Mouse (Mus musculus): Measurements from ENCODE around the gene Matk. TPM values are rescaled to one million over a fixed set of nuclear protein-coding genes. Genes with fewer than 3 reads are reported as not detected.

Gene Matk
- polyA plus RNA-seq, 1 experiment from 2014 or later: 2.3 TPM

GRCm38 (mm10) chr10:81284719-81285118 is 32.0 kb downstream of the Matk start:
- Histone ChIP-seq H3K9me3 (ENCODE audit: control insufficient read depth, low read length) (no peaks in the 10 kb centered on the region), H3K4me3 (ENCODE audit: low read depth, low read length) (peak overlapping the region; percentile 8; the same call in 1 of the 2 replicates), H3K4me1 (ENCODE audit: control insufficient read depth, insufficient read depth, low read length) (peaks cover 8% of the 10 kb centered on the region), H3K9ac (ENCODE audit: low read length) (no peak overlapping the region), H3K27me3 (ENCODE audit: control insufficient read depth, insufficient read depth, low read length) (peaks cover 45% of the 10 kb centered on the region), H3K27ac (replicated peaks; ENCODE audit: low read depth, low read length) (no peak overlapping the region), H3K36me3 (ENCODE audit: control insufficient read depth, insufficient read depth, low read length) (no peaks in the 10 kb centered on the region), H3K4me2 (ENCODE audit: low read depth, severe bottlenecking) (0 out of 2 replicates have a peak overlapping the region, but pooled peaks have one; percentile 15)
- no peak for ATAC-seq (ENCODE audit: insufficient number of reproducible peaks, low FRiP score, low TSS enrichment, low read depth)
- peak; percentile 52 for DNase-seq (ENCODE audit: low spot score)
- WGBS: 10% methylated on average over 17 of the region's 17 CpGs

GRCm38 (mm10) chr10:81285694-81286450 is 33.1 kb downstream of the Matk start:
- Histone ChIP-seq H3K9me3 (ENCODE audit: control insufficient read depth, low read length) (no peaks in the 10 kb centered on the region), H3K4me2 (ENCODE audit: low read depth, severe bottlenecking) (peak overlapping the region; percentile 67), H3K9ac (ENCODE audit: low read length) (peak overlapping the region; percentile 34), H3K4me1 (ENCODE audit: control insufficient read depth, insufficient read depth, low read length) (peaks cover 10% of the 10 kb centered on the region), H3K36me3 (ENCODE audit: control insufficient read depth, insufficient read depth, low read length) (no peaks in the 10 kb centered on the region), H3K4me3 (ENCODE audit: low read depth, low read length) (peak overlapping the region; percentile 32), H3K27ac (replicated peaks; ENCODE audit: low read depth, low read length) (no peak overlapping the region), H3K27me3 (ENCODE audit: control insufficient read depth, insufficient read depth, low read length) (peaks cover 51% of the 10 kb centered on the region)
- DNase-seq (ENCODE audit: low spot score) (peak; percentile 95), ATAC-seq (ENCODE audit: insufficient number of reproducible peaks, low FRiP score, low TSS enrichment, low read depth) (peak; percentile 66)
- WGBS: 2% methylated on average over 53 of the region's 54 CpGs

GRCm38 (mm10) chr10:81286586-81286985 is 33.9 kb downstream of the Matk start:
- Histone ChIP-seq H3K9ac (ENCODE audit: low read length) (no peak overlapping the region), H3K4me2 (ENCODE audit: low read depth, severe bottlenecking) (no peak overlapping the region)

GRCm38 (mm10) chr10:81287513-81288157 is 34.9 kb downstream of the Matk start:
- H3K4me3 ChIP-seq (ENCODE audit: low read depth, low read length): no peak overlapping the region
- 58% methylated on average over 8 of the region's 8 CpGs for WGBS
- no peaks in the 10 kb centered on the region for H3K36me3 ChIP-seq (ENCODE audit: control insufficient read depth, insufficient read depth, low read length)
- H3K27ac ChIP-seq (replicated peaks; ENCODE audit: low read depth, low read length): no peak overlapping the region
- peak; percentile 76 for DNase-seq (ENCODE audit: low spot score)
- H3K4me1 ChIP-seq (ENCODE audit: control insufficient read depth, insufficient read depth, low read length): peaks cover 13% of the 10 kb centered on the region
- H3K27me3 ChIP-seq (ENCODE audit: control insufficient read depth, insufficient read depth, low read length): peaks cover 49% of the 10 kb centered on the region
- H3K4me2 ChIP-seq (ENCODE audit: low read depth, severe bottlenecking): no peak overlapping the region
- ATAC-seq (ENCODE audit: insufficient number of reproducible peaks, low FRiP score, low TSS enrichment, low read depth): no peak
- H3K9ac ChIP-seq (ENCODE audit: low read length): no peak overlapping the region
- H3K9me3 ChIP-seq (ENCODE audit: control insufficient read depth, low read length): no peaks in the 10 kb centered on the region

More at GRCm38 (mm10) chr10:81286586-81286985, 33.9 kb downstream of the Matk start:
- Histone ChIP-seq H3K36me3 (ENCODE audit: control insufficient read depth, insufficient read depth, low read length) (no peaks in the 10 kb centered on the region), H3K27me3 (ENCODE audit: control insufficient read depth, insufficient read depth, low read length) (peaks cover 54% of the 10 kb centered on the region), H3K4me3 (ENCODE audit: low read depth, low read length) (no peak overlapping the region), H3K4me1 (ENCODE audit: control insufficient read depth, insufficient read depth, low read length) (peaks cover 13% of the 10 kb centered on the region), H3K9me3 (ENCODE audit: control insufficient read depth, low read length) (no peaks in the 10 kb centered on the region), H3K27ac (replicated peaks; ENCODE audit: low read depth, low read length) (no peak overlapping the region)
- DNase-seq (ENCODE audit: low spot score) (no peak), ATAC-seq (ENCODE audit: insufficient number of reproducible peaks, low FRiP score, low TSS enrichment, low read depth) (no peak)
- 37% methylated on average over 6 of the region's 6 CpGs for WGBS

GRCm38 (mm10) chr10:81288601-81289000 is 35.9 kb downstream of the Matk start:
- Histone ChIP-seq H3K36me3 (ENCODE audit: control insufficient read depth, insufficient read depth, low read length) (no peaks in the 10 kb centered on the region), H3K27me3 (ENCODE audit: control insufficient read depth, insufficient read depth, low read length) (peaks cover 40% of the 10 kb centered on the region), H3K27ac (replicated peaks; ENCODE audit: low read depth, low read length) (no peak overlapping the region), H3K9me3 (ENCODE audit: control insufficient read depth, low read length) (no peaks in the 10 kb centered on the region), H3K9ac (ENCODE audit: low read length) (no peak overlapping the region), H3K4me1 (ENCODE audit: control insufficient read depth, insufficient read depth, low read length) (peaks cover 14% of the 10 kb centered on the region), H3K4me3 (ENCODE audit: low read depth, low read length) (no peak overlapping the region), H3K4me2 (ENCODE audit: low read depth, severe bottlenecking) (no peak overlapping the region)
- no peak for ATAC-seq (ENCODE audit: insufficient number of reproducible peaks, low FRiP score, low TSS enrichment, low read depth)
- peak; percentile 66 for DNase-seq (ENCODE audit: low spot score)
- WGBS: 31% methylated on average over 6 of the region's 6 CpGs

- Histone ChIP-seq H3K4me1 (ENCODE audit: control insufficient read depth, insufficient read depth, low read length) (peaks cover 21% of the 10 kb centered on the region), H3K27ac (replicated peaks; ENCODE audit: low read depth, low read length) (no peak overlapping the region), H3K27me3 (ENCODE audit: control insufficient read depth, insufficient read depth, low read length) (peaks cover 33% of the 10 kb centered on the region), H3K36me3 (ENCODE audit: control insufficient read depth, insufficient read depth, low read length) (no peaks in the 10 kb centered on the region), H3K4me3 (ENCODE audit: low read depth, low read length) (no peak overlapping the region), H3K9ac (ENCODE audit: low read length) (no peak overlapping the region), H3K4me2 (ENCODE audit: low read depth, severe bottlenecking) (no peak overlapping the region), H3K9me3 (ENCODE audit: control insufficient read depth, low read length) (no peaks in the 10 kb centered on the region)
- DNase-seq (ENCODE audit: low spot score) (peak; percentile 79), ATAC-seq (ENCODE audit: insufficient number of reproducible peaks, low FRiP score, low TSS enrichment, low read depth) (no peak)
- 5% methylated on average over 7 of the region's 7 CpGs for WGBS
These were observed 36.5 kb downstream of the Matk start for GRCm38 (mm10) chr10:81289278-81289677.

GRCm38 (mm10) chr10:81289811-81290210 is 37.1 kb downstream of the Matk start:
- Histone ChIP-seq H3K4me2 (ENCODE audit: low read depth, severe bottlenecking) (no peak overlapping the region), H3K9me3 (ENCODE audit: control insufficient read depth, low read length) (no peaks in the 10 kb centered on the region), H3K4me3 (ENCODE audit: low read depth, low read length) (no peak overlapping the region), H3K36me3 (ENCODE audit: control insufficient read depth, insufficient read depth, low read length) (no peaks in the 10 kb centered on the region), H3K27me3 (ENCODE audit: control insufficient read depth, insufficient read depth, low read length) (peaks cover 28% of the 10 kb centered on the region), H3K9ac (ENCODE audit: low read length) (no peak overlapping the region), H3K27ac (replicated peaks; ENCODE audit: low read depth, low read length) (no peak overlapping the region), H3K4me1 (ENCODE audit: control insufficient read depth, insufficient read depth, low read length) (peaks cover 25% of the 10 kb centered on the region)
- DNase-seq (ENCODE audit: low spot score): no peak
- WGBS: 61% methylated on average over 14 of the region's 14 CpGs
- ATAC-seq (ENCODE audit: insufficient number of reproducible peaks, low FRiP score, low TSS enrichment, low read depth): no peak

- H3K4me2 ChIP-seq (ENCODE audit: low read depth, severe bottlenecking): no peak overlapping the region
- H3K9me3 ChIP-seq (ENCODE audit: control insufficient read depth, low read length): no peaks in the 10 kb centered on the region
- DNase-seq (ENCODE audit: low spot score) (no peak), ATAC-seq (ENCODE audit: insufficient number of reproducible peaks, low FRiP score, low TSS enrichment, low read depth) (no peak)
- peaks cover 20% of the 10 kb centered on the region for H3K4me1 ChIP-seq (ENCODE audit: control insufficient read depth, insufficient read depth, low read length)
- peaks cover 19% of the 10 kb centered on the region for H3K27me3 ChIP-seq (ENCODE audit: control insufficient read depth, insufficient read depth, low read length)
- 17% methylated on average over 24 of the region's 24 CpGs for WGBS
- H3K36me3 ChIP-seq (ENCODE audit: control insufficient read depth, insufficient read depth, low read length): peaks cover 2% of the 10 kb centered on the region; the same call in 1 of the 2 replicates
- H3K9ac ChIP-seq (ENCODE audit: low read length): no peak overlapping the region
- no peak overlapping the region for H3K27ac ChIP-seq (replicated peaks; ENCODE audit: low read depth, low read length)
- no peak overlapping the region for H3K4me3 ChIP-seq (ENCODE audit: low read depth, low read length)
These were observed 38.1 kb downstream of the Matk start for GRCm38 (mm10) chr10:81290698-81291460.
